Mouse (Mus musculus): ENCODE data around the gene Mrtfb. TPM values are rescaled to one million over a fixed set of nuclear protein-coding genes. Genes with fewer than 3 reads are reported as not detected.

Mrtfb gene
- polyA plus RNA-seq, 1 experiment = 25.2 TPM

DNA sequence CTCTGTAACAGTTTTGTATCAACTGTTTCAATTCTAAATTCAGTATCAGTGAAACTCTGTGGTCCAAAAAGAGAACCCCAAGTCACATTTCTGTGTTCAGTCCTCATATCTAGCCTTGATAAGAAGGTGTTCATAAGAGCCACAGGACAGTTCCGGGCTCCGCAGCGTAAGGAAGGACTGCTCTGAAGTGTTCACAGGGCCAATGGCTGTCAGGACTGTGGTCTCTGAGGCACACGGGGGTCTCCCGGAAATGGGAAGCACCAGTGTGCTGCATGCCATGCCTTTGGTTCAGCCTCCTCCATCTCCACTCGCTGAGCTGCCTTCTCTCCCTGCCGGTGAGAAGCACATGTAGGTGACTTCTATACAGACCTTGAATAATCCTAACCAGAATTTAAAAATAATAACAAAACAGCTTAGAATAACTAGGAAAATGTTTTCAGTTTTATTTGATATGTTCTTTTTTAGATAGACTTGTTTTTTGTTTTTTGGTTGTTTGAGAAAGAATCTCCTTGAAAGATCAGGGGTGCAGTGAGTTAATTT, 120.7 kb downstream of the Mrtfb start:
- peaks cover 3% of the 10 kb centered on the region; the same call in 1 of the 2 replicates for H3K4me1 ChIP-seq (ENCODE audit: control insufficient read depth, insufficient read depth, low read length)
- TF ChIP-seq CTCF (IDR thresholded peaks at IDR 0.05; ENCODE audit: borderline replicate concordance, insufficient read depth, low read length) = no peak
- no peak for TF ChIP-seq POLR2A (IDR thresholded peaks at IDR 0.05; ENCODE audit: low read depth, low read length)
- no peak overlapping the region for H3K4me3 ChIP-seq (ENCODE audit: insufficient read depth, low read length)
- no peak overlapping the region for H3K27ac ChIP-seq (ENCODE audit: insufficient read depth, low read length)

GRCm38 (mm10) chr16:13378157-13378556, 121.9 kb downstream of the Mrtfb start:
- H3K27ac ChIP-seq (ENCODE audit: insufficient read depth, low read length) = no peak overlapping the region
- H3K4me3 ChIP-seq (ENCODE audit: insufficient read depth, low read length) = no peak overlapping the region
- peaks cover 3% of the 10 kb centered on the region; the same call in 1 of the 2 replicates for H3K4me1 ChIP-seq (ENCODE audit: control insufficient read depth, insufficient read depth, low read length)
- no peak for TF ChIP-seq CTCF (IDR thresholded peaks at IDR 0.05; ENCODE audit: borderline replicate concordance, insufficient read depth, low read length)
- TF ChIP-seq POLR2A (IDR thresholded peaks at IDR 0.05; ENCODE audit: low read depth, low read length) = no peak

DNA sequence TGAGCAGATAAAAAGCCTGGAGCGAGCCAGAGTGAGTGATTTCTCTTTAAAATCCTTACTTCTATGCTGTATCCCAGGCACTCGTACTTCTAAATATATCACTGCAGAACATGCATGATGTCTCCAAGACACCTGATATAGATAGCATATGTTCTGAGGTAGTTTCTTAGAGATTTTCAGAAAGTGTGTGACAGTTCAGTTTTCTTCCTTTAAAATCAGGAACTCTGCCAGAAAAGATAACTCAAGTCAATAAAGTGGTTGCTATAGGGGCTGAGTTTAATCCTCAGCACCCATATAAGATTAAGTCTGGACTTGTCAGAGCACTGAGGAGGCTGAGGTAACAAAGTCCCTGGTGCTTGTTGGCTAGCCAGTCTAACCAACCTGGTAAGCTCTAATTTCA, 123.6 kb downstream of the Mrtfb start:
- TF ChIP-seq CTCF (IDR thresholded peaks at IDR 0.05; ENCODE audit: borderline replicate concordance, insufficient read depth, low read length) = no peak
- TF ChIP-seq POLR2A (IDR thresholded peaks at IDR 0.05; ENCODE audit: low read depth, low read length) = no peak
- Histone ChIP-seq H3K27ac (ENCODE audit: insufficient read depth, low read length) (no peak overlapping the region), H3K4me1 (ENCODE audit: control insufficient read depth, insufficient read depth, low read length) (peaks cover 3% of the 10 kb centered on the region; the same call in 1 of the 2 replicates), H3K4me3 (ENCODE audit: insufficient read depth, low read length) (no peak overlapping the region)

GRCm38 (mm10) chr16:13381771-13382170, 125.5 kb downstream of the Mrtfb start:
- no peak for TF ChIP-seq POLR2A (IDR thresholded peaks at IDR 0.05; ENCODE audit: low read depth, low read length)
- TF ChIP-seq CTCF (IDR thresholded peaks at IDR 0.05; ENCODE audit: borderline replicate concordance, insufficient read depth, low read length) = no peak
- Histone ChIP-seq H3K27ac (ENCODE audit: insufficient read depth, low read length) (no peak overlapping the region), H3K4me3 (ENCODE audit: insufficient read depth, low read length) (no peak overlapping the region), H3K4me1 (ENCODE audit: control insufficient read depth, insufficient read depth, low read length) (peaks cover 3% of the 10 kb centered on the region; the same call in 1 of the 2 replicates)

- H3K4me1 ChIP-seq (ENCODE audit: control insufficient read depth, insufficient read depth, low read length) = 0 out of 2 replicates have a peak, but pooled peaks cover 8% of the 10 kb centered on the region
- no peak for TF ChIP-seq POLR2A (IDR thresholded peaks at IDR 0.05; ENCODE audit: low read depth, low read length)
- no peak for TF ChIP-seq CTCF (IDR thresholded peaks at IDR 0.05; ENCODE audit: borderline replicate concordance, insufficient read depth, low read length)
- H3K27ac ChIP-seq (ENCODE audit: insufficient read depth, low read length) = peak overlapping the region; percentile 42; the same call in 1 of the 2 replicates
- H3K4me3 ChIP-seq (ENCODE audit: insufficient read depth, low read length) = no peak overlapping the region
These were observed 131.0 kb downstream of the Mrtfb start for GRCm38 (mm10) chr16:13387306-13387705.

DNA sequence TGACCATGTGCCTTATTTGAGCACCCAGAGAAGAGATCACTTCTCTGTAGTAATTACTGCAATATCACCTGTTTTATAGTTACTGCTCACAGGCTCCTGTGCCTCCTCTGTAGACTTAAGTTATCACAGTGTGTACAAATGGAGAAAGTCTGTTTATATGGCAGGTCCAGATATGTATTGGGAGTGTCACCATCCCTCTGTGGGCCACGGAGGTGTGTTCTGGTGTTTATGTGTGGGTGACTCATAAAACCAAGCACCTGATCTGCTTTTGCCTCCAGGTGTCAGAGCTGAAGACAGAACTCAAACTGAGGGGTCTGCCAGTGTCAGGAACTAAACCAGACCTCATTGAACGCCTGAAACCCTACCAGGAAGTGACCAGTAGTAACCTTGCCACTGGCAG, 144.1 kb downstream of the Mrtfb start:
- TF ChIP-seq CTCF (IDR thresholded peaks at IDR 0.05; ENCODE audit: borderline replicate concordance, insufficient read depth, low read length) = no peak
- no peak for TF ChIP-seq POLR2A (IDR thresholded peaks at IDR 0.05; ENCODE audit: low read depth, low read length)
- Histone ChIP-seq H3K4me3 (ENCODE audit: insufficient read depth, low read length) (no peak overlapping the region), H3K4me1 (ENCODE audit: control insufficient read depth, insufficient read depth, low read length) (no peaks in the 10 kb centered on the region), H3K27ac (ENCODE audit: insufficient read depth, low read length) (no peak overlapping the region)

DNA sequence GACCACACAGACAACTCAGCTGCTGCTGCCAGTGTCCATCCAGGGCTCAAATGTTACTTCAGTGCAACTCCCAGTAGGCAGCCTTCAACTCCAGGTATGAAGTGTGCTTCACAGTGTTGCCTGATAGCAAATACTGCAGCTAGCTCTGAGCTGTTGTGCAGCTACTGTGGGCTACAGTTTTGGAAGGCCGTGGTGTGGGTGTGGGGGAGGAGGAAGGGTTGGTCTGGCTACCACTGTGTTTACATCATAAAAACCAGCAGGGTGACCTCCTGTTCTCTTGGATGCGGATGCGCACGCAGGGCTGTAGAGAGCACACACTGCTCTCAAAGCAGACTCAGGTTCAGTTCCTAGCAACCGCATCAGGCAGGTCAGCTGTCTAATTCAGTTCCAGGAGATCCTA, 145.3 kb downstream of the Mrtfb start:
- TF ChIP-seq POLR2A (IDR thresholded peaks at IDR 0.05; ENCODE audit: low read depth, low read length) (no peak), CTCF (IDR thresholded peaks at IDR 0.05; ENCODE audit: borderline replicate concordance, insufficient read depth, low read length) (no peak)
- Histone ChIP-seq H3K4me1 (ENCODE audit: control insufficient read depth, insufficient read depth, low read length) (no peaks in the 10 kb centered on the region), H3K4me3 (ENCODE audit: insufficient read depth, low read length) (no peak overlapping the region), H3K27ac (ENCODE audit: insufficient read depth, low read length) (no peak overlapping the region)

GRCm38 (mm10) chr16:13404656-13405055, 148.4 kb downstream of the Mrtfb start:
- H3K4me1 ChIP-seq (ENCODE audit: control insufficient read depth, insufficient read depth, low read length) = no peaks in the 10 kb centered on the region
- TF ChIP-seq POLR2A (IDR thresholded peaks at IDR 0.05; ENCODE audit: low read depth, low read length) (no peak), CTCF (IDR thresholded peaks at IDR 0.05; ENCODE audit: borderline replicate concordance, insufficient read depth, low read length) (no peak)
- H3K4me3 ChIP-seq (ENCODE audit: insufficient read depth, low read length) = no peak overlapping the region
- no peak overlapping the region for H3K27ac ChIP-seq (ENCODE audit: insufficient read depth, low read length)

GRCm38 (mm10) chr16:13405403-13405802, 149.1 kb downstream of the Mrtfb start:
- TF ChIP-seq CTCF (IDR thresholded peaks at IDR 0.05; ENCODE audit: borderline replicate concordance, insufficient read depth, low read length) = no peak
- no peak for TF ChIP-seq POLR2A (IDR thresholded peaks at IDR 0.05; ENCODE audit: low read depth, low read length)
- no peaks in the 10 kb centered on the region for H3K4me1 ChIP-seq (ENCODE audit: control insufficient read depth, insufficient read depth, low read length)
- H3K27ac ChIP-seq (ENCODE audit: insufficient read depth, low read length) = no peak overlapping the region
- H3K4me3 ChIP-seq (ENCODE audit: insufficient read depth, low read length) = no peak overlapping the region

- Histone ChIP-seq H3K4me3 (ENCODE audit: insufficient read depth, low read length) (no peak overlapping the region), H3K27ac (ENCODE audit: insufficient read depth, low read length) (no peak overlapping the region), H3K4me1 (ENCODE audit: control insufficient read depth, insufficient read depth, low read length) (no peaks in the 10 kb centered on the region)
- TF ChIP-seq POLR2A (IDR thresholded peaks at IDR 0.05; ENCODE audit: low read depth, low read length) (no peak), CTCF (IDR thresholded peaks at IDR 0.05; ENCODE audit: borderline replicate concordance, insufficient read depth, low read length) (no peak)
These were observed 153.4 kb downstream of the Mrtfb start for GRCm38 (mm10) chr16:13409530-13410163.
